Mouse (Mus musculus): Measurements from ENCODE around the gene Sf3b1. TPM values are rescaled to one million over a fixed set of nuclear protein-coding genes. Genes with fewer than 3 reads are reported as not detected.
A peak's percentile ranks its signal among the peaks of the same experiment; 100 is the strongest.

The Sf3b1 gene
- total and polyA plus RNA-seq, 3 experiments = 111 to 167 (median 118) TPM

GRCm38 (mm10) chr1:54985831-54986230 lies 41.5 kb downstream of the Sf3b1 start:
- no peak overlapping the region for H3K27ac ChIP-seq (ENCODE audit: control insufficient read depth, low read depth, low read length)
- H3K9me3 ChIP-seq (replicated peaks; ENCODE audit: insufficient read depth, low read length) = no peaks in the 10 kb centered on the region
- H3K4me1 ChIP-seq (ENCODE audit: control insufficient read depth in 1 of 2, insufficient read depth in 2 of 2, low read length in 2 of 2) = peaks cover 3 to 9% of the 10 kb centered on the region in 2 experiments
- H3K9ac ChIP-seq (ENCODE audit: control insufficient read depth, low read depth, low read length, poor library complexity, severe bottlenecking) = no peak overlapping the region
- no peak for DNase-seq (ENCODE audit: low read depth, low spot score)
- TF ChIP-seq MAFK (IDR thresholded peaks at IDR 0.05; ENCODE audit: borderline replicate concordance, low read depth, low read length) = no peak
- TF ChIP-seq MAZ (IDR thresholded peaks at IDR 0.05; ENCODE audit: low read depth, low read length) = no peak
- TF ChIP-seq SMC3 (IDR thresholded peaks at IDR 0.05; ENCODE audit: low read depth, low read length) = no peak
- peak; percentile 19 to 30; a peak in 1 of 4 replicates for TF ChIP-seq EP300 (IDR thresholded peaks at IDR 0.05; ENCODE audit: low read depth in 1 of 2, low read length in 2 of 2)
- no peak for TF ChIP-seq UBTF (IDR thresholded peaks at IDR 0.05; ENCODE audit: borderline replicate concordance, insufficient read depth, low read depth, low read length)
- no peak for TF ChIP-seq CTCF (IDR thresholded peaks at IDR 0.05 in 2 of 3, conservative IDR thresholded peaks at IDR 0.05 in 1 of 3; ENCODE audit: control insufficient read depth in 1 of 3, insufficient read depth in 1 of 3, low read depth in 2 of 3, low read length in 3 of 3, poor library complexity in 1 of 3, severe bottlenecking in 1 of 3)
- peak; percentile 29; the same call in 1 of the 2 replicates for TF ChIP-seq GATA1 (IDR thresholded peaks at IDR 0.05; ENCODE audit: low read depth, low read length)
- TF ChIP-seq USF1 (IDR thresholded peaks at IDR 0.05; ENCODE audit: low read depth, low read length) = 0 out of 2 replicates have a peak, but pooled peaks have one; percentile 24
- TF ChIP-seq ZMIZ1 (IDR thresholded peaks at IDR 0.05; ENCODE audit: low read depth, low read length) = no peak
- no peak for TF ChIP-seq TCF12 (IDR thresholded peaks at IDR 0.05; ENCODE audit: low read depth, low read length)
- H3K79me2 ChIP-seq (ENCODE audit: control insufficient read depth, insufficient read depth, low read length, poor library complexity) = no peaks in the 10 kb centered on the region
- peaks cover 20 to 40% of the 10 kb centered on the region in 2 experiments for H3K36me3 ChIP-seq (ENCODE audit: control insufficient read depth in 1 of 2, insufficient read depth in 2 of 2, low read length in 2 of 2)
- no peaks in the 10 kb centered on the region for H3K27me3 ChIP-seq (ENCODE audit: control insufficient read depth in 1 of 2, insufficient read depth in 2 of 2, low read length in 2 of 2)
- H3K4me3 ChIP-seq (ENCODE audit: control insufficient read depth in 1 of 2, insufficient read depth in 1 of 2, low read depth in 2 of 2, low read length in 2 of 2) = no peak overlapping the region

GRCm38 (mm10) chr1:54984154-54984553 lies 43.1 kb downstream of the Sf3b1 start:
- Histone ChIP-seq H3K79me2 (ENCODE audit: control insufficient read depth, insufficient read depth, low read length, poor library complexity) (no peaks in the 10 kb centered on the region), H3K4me1 (ENCODE audit: control insufficient read depth in 1 of 2, insufficient read depth in 2 of 2, low read length in 2 of 2) (peaks cover 3 to 9% of the 10 kb centered on the region in 2 experiments), H3K36me3 (ENCODE audit: control insufficient read depth in 1 of 2, insufficient read depth in 2 of 2, low read length in 2 of 2) (peaks cover 20 to 25% of the 10 kb centered on the region in 2 experiments)

GRCm38 (mm10) chr1:54983339-54983738 lies 43.9 kb downstream of the Sf3b1 start:
- Histone ChIP-seq H3K27me3 (ENCODE audit: control insufficient read depth in 1 of 2, insufficient read depth in 2 of 2, low read length in 2 of 2) (no peaks in the 10 kb centered on the region), H3K4me3 (ENCODE audit: control insufficient read depth in 1 of 2, insufficient read depth in 1 of 2, low read depth in 2 of 2, low read length in 2 of 2) (no peak overlapping the region), H3K36me3 (ENCODE audit: control insufficient read depth in 1 of 2, insufficient read depth in 2 of 2, low read length in 2 of 2) (peaks cover 19 to 20% of the 10 kb centered on the region in 2 experiments), H3K27ac (ENCODE audit: control insufficient read depth, low read depth, low read length) (peak overlapping the region; percentile 17; the same call in 1 of the 2 replicates), H3K79me2 (ENCODE audit: control insufficient read depth, insufficient read depth, low read length, poor library complexity) (no peaks in the 10 kb centered on the region), H3K9me3 (replicated peaks; ENCODE audit: insufficient read depth, low read length) (no peaks in the 10 kb centered on the region), H3K9ac (ENCODE audit: control insufficient read depth, low read depth, low read length, poor library complexity, severe bottlenecking) (no peak overlapping the region), H3K4me1 (ENCODE audit: control insufficient read depth in 1 of 2, insufficient read depth in 2 of 2, low read length in 2 of 2) (peaks cover 3 to 9% of the 10 kb centered on the region in 2 experiments)
- peak; percentile 72 for DNase-seq (ENCODE audit: low read depth, low spot score)
- TF ChIP-seq RCOR1 (IDR thresholded peaks at IDR 0.05; ENCODE audit: low read depth, low read length) (no peak), GATA1 (IDR thresholded peaks at IDR 0.05; ENCODE audit: low read depth, low read length) (no peak), RAD21 (IDR thresholded peaks at IDR 0.05; ENCODE audit: low read depth, low read length) (peak; percentile 8; the same call in 1 of the 2 replicates), TBP (IDR thresholded peaks at IDR 0.05; ENCODE audit: low read depth, low read length) (no peak), ZMIZ1 (IDR thresholded peaks at IDR 0.05; ENCODE audit: low read depth, low read length) (no peak), POLR2AphosphoS2 (IDR thresholded peaks at IDR 0.05; ENCODE audit: low read length) (no peak; the same call in 1 of the 2 replicates), SIN3A (IDR thresholded peaks at IDR 0.05; ENCODE audit: low read length) (no peak), TAL1 (IDR thresholded peaks at IDR 0.05; ENCODE audit: low read length) (no peak), JUND (IDR thresholded peaks at IDR 0.05; ENCODE audit: low read depth, low read length) (no peak), MYB (IDR thresholded peaks at IDR 0.05; ENCODE audit: low read depth, low read length) (no peak), POLR2A (IDR thresholded peaks at IDR 0.05; ENCODE audit: control insufficient read depth in 1 of 2, insufficient read depth in 1 of 2, low read depth in 1 of 2, low read length in 2 of 2, poor library complexity in 1 of 2) (no peak), TCF12 (IDR thresholded peaks at IDR 0.05; ENCODE audit: low read depth, low read length) (no peak), MXI1 (IDR thresholded peaks at IDR 0.05; ENCODE audit: low read depth, low read length) (no peak), CTCF (IDR thresholded peaks at IDR 0.05 in 2 of 3, conservative IDR thresholded peaks at IDR 0.05 in 1 of 3; ENCODE audit: control insufficient read depth in 1 of 3, insufficient read depth in 1 of 3, low read depth in 2 of 3, low read length in 3 of 3, poor library complexity in 1 of 3, severe bottlenecking in 1 of 3) (peak; percentile 39 to 65 (median 52)), ELF1 (IDR thresholded peaks at IDR 0.05; ENCODE audit: low read depth, low read length) (no peak), KAT2A (conservative IDR thresholded peaks at IDR 0.05; ENCODE audit: low read depth, low read length) (no peak), POLR2AphosphoS5 (IDR thresholded peaks at IDR 0.05; ENCODE audit: borderline replicate concordance, low read depth, low read length) (no peak), SMC3 (IDR thresholded peaks at IDR 0.05; ENCODE audit: low read depth, low read length) (peak; percentile 32)

More at GRCm38 (mm10) chr1:54984154-54984553, 43.1 kb downstream of the Sf3b1 start:
- Histone ChIP-seq H3K27me3 (ENCODE audit: control insufficient read depth in 1 of 2, insufficient read depth in 2 of 2, low read length in 2 of 2) (no peaks in the 10 kb centered on the region), H3K9me3 (replicated peaks; ENCODE audit: insufficient read depth, low read length) (no peaks in the 10 kb centered on the region), H3K27ac (ENCODE audit: control insufficient read depth, low read depth, low read length) (no peak overlapping the region), H3K9ac (ENCODE audit: control insufficient read depth, low read depth, low read length, poor library complexity, severe bottlenecking) (no peak overlapping the region), H3K4me3 (ENCODE audit: control insufficient read depth in 1 of 2, insufficient read depth in 1 of 2, low read depth in 2 of 2, low read length in 2 of 2) (no peak overlapping the region)
- no peak for DNase-seq (ENCODE audit: low read depth, low spot score)
- no peak for TF ChIP-seq MAX (IDR thresholded peaks at IDR 0.05; ENCODE audit: low read length)
- TF ChIP-seq GATA1 (IDR thresholded peaks at IDR 0.05; ENCODE audit: low read depth, low read length) = no peak
- TF ChIP-seq RAD21 (IDR thresholded peaks at IDR 0.05; ENCODE audit: low read depth, low read length) = no peak
- TF ChIP-seq EP300 (IDR thresholded peaks at IDR 0.05; ENCODE audit: low read depth in 1 of 2, low read length in 2 of 2) = no peak
- no peak for TF ChIP-seq E2F4 (IDR thresholded peaks at IDR 0.05; ENCODE audit: borderline replicate concordance, low read depth, low read length)
- no peak for TF ChIP-seq HCFC1 (IDR thresholded peaks at IDR 0.05; ENCODE audit: low read depth, low read length)
- no peak for TF ChIP-seq ZKSCAN1 (IDR thresholded peaks at IDR 0.05; ENCODE audit: low read depth, low read length)
- no peak for TF ChIP-seq ZC3H11A (IDR thresholded peaks at IDR 0.05; ENCODE audit: low read depth, low read length)

All from MEL (cell line).